Mouse (Mus musculus): ENCODE measurements around the gene Znrf3.

The Znrf3 gene

DNA sequence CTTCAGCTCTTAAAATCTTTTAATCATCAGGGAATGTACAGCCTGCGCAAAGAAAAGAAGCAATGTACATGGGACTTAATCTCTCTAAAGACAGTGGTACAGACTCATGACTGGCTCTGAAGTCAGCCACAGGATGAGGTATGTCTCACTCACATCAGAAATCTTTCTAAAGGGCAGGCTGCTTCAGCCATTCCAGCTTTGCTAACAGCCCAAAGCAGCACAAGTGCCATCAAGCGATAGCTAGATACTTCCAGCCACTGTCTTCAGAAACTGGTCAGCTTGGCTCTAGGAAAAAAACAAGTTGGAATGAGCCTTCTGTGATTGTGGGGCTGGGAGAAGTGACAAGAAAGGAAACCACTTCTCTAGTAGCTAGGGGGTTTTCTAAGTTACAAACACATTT lies 7.0 kb downstream of the Znrf3 start:
- DNase-seq (ENCODE audit: low read depth), result no peak

DNA sequence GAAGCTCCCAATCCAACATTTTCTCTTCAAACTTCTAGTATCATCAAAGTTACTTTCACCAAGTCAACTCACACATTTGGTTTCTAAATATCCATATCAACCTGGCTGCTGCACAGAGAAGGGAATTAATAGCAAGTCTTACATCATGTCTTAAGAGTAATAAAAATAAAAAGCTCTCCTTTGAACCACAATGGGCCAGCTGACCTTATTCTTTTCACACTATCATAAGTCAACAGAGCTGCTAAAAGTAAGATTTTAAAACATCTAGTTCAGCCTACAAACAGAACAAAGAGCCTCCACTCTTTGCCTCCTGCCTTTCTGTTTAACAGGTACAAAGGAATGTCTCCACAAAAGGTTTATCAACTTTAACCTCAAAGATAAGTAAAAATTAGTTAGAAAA lies 7.7 kb downstream of the Znrf3 start:
- DNase-seq (ENCODE audit: low read depth), result no peak

DNA sequence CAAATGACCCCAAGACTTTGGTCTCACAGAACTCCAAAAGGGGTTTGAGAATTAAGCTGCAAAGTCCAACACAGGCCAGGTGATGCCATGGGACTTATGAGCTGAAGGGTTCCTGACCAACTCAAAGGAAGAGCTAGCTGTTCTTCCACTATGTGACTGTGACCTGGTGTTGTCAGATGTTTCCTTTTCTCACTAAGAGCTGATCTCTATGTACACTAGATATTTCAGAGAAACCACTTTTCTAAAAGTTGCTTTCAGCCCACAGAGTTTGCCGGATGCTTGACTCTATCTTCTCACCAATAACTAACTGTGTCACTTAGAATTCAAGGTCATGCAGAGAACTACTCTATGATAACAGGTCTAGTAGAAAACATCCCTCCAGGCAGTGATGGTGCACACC lies 9.2 kb downstream of the Znrf3 start:
- DNase-seq (ENCODE audit: low read depth), result peak; percentile 60

DNA sequence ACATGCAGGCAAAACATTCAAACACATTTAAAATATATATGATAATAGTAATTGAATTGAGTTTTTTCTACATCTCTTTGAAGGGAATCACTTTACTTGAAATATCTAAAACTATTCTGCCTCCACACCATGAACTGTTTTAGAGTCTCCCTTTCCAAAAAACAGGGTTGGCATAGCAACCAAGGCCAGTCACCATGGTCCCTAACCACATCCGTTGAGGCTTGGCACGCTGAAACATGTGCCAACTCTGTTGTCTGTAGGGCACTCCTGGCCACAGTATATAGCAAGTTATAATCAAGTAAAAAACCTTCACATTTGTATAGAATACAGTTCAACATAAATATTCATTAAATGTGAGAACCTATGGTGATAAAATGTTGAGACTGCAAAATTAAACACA lies 12.3 kb downstream of the Znrf3 start:
- peak; percentile 90 for DNase-seq (ENCODE audit: low read depth)

DNA sequence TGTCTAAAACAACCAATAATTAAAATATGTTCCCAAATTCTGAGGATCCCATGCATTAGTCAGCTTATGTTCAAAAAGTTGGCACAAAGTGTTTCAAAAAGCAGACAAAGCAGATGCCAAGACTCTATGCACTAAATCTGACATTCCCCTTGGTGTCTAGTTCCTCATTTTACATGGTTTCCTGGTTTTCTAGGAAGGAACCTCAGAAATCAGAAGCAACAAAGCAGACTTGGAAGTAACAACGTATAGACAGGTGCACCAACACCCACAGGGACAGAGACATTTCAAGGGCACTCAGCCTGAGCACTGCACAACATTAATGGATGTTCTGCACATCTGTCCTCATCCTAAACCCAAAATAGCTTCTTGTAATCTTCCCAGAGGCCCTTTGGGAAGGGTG lies 13.8 kb downstream of the Znrf3 start:
- no peak for DNase-seq (ENCODE audit: low read depth)

DNA sequence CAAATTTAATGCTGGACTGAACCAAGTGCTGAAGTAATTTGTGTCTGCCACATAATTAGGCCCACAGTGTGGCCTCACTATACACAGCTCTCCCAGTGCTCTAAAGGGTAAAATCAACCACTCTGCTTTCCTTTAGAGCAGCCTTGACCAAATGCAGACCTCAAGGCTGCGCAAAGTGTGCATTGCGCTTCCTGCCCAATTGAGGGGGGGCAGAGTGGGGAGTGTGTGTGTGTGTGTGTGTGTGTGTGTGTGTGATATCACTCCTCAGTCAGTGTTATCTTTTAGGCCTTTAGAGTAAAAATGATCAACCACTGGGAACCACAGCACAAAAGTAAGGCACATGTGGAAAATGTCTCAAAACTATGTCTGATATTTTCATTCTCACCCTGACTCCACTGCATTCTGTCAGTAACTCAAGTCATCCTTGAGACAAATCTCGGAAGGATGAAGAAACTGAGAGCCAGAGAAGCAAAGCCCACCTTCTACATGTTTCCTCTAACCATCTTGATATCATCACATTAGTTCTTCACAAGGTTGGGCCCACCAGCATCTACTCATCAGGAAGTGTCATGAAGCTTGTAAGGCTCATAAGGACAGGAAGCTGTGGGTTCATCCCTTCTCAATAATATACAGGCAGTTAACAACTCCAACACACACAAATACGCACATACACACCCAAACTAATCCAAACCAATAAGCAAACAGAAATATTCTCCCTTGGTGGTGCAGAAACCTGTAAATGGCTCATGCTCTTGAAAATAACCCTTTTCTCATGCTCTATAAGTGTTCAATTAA lies 15.1 kb downstream of the Znrf3 start:
- DNase-seq (ENCODE audit: low read depth), result peak; percentile 66

DNA sequence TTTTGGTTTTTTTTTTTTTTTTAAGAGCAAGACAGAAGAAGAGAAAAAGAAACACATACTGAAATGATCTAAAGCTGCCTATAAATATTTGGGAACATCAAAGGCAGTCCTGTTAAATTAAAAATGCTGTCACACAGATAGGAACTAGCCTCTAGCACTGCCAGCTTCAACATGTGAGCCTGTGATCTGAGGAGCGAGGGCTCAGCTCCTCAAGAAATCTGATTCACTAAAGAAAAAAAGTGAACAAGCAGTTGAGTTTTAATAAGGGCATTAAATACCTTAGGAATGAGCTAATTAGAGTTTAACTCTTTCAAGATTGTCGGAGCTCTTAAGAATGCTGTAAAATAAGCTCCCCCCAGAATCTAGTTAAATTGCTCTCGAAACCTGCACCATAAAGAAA lies 17.4 kb downstream of the Znrf3 start:
- no peak for DNase-seq (ENCODE audit: low read depth)

DNA sequence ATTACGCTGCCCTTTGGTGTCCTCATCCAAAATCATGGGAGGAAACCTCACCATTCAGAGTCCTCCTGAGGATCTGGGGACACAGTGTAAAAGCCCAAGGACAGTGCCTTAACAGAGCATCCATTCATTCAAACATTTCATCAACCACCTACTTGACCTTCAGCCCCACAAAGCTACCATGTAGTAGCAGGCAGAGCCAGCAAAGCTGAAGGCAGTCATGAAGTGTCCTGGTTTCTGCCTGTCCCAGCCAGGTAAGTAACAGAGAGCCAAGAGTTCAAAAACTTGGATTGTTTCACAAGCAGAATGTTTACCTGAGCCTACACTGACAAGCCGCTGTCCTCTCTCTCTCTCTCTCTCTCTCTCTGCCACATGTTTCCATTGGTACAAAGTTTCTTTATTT lies 18.3 kb downstream of the Znrf3 start:
- DNase-seq (ENCODE audit: low read depth), result no peak

DNA sequence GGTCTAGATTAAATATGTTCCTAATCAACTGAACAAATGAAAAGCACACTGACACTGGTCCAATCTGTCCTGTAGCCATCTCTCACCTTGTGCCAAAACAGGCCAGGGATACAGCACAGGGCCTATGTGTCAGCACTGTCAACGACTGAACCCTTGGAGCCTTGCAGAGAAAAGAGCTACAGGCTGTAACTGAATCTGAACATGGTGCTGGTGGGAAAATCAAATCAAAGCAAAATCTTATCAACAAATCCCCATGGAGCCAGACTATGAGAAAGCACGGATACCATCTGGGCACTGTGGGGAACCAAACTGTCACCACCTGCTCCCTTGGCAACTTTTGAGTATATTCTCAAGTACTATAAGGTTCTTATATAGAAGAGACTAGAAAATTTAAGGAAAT lies 19.5 kb downstream of the Znrf3 start:
- no peak for DNase-seq (ENCODE audit: low read depth)

DNA sequence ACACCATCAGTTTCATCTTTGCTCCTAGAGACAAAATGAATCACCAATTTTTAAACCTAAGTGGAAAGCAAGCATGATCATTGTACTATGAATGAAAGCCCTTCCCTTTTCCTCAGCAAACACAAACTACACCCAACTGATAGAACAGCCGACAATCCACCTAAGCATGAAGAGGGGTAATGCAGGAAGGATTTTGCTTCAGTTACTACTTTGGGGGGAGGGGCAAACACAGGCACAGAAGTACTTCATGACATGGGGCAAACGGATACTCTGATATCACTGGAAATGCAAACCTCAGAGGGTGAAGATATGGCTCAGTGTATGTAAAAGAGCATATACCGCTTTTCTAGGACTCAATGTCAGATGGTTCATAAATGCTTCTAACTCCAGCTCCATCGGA lies 20.5 kb downstream of the Znrf3 start:
- peak; percentile 52 for DNase-seq (ENCODE audit: low read depth)

DNA sequence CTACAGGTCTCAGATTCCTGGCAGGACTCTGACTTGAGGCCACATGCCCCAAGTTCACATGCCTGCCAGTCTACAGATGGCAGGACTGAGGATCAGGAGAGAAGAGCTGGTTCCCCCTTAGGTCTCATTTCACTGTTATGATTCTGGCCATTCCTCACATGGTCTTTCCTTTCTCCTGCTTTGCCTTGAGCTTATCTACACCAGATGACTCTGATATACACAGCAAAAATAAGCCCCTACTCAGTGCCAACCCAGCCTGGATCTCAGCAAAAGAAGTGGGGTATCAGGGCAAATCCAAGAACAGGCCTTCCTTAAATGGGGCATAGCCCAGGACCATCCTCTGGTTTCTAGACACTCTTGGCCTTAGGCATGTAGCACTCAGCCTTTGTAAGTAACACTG lies 21.6 kb downstream of the Znrf3 start:
- DNase-seq (ENCODE audit: low read depth), result no peak

DNA sequence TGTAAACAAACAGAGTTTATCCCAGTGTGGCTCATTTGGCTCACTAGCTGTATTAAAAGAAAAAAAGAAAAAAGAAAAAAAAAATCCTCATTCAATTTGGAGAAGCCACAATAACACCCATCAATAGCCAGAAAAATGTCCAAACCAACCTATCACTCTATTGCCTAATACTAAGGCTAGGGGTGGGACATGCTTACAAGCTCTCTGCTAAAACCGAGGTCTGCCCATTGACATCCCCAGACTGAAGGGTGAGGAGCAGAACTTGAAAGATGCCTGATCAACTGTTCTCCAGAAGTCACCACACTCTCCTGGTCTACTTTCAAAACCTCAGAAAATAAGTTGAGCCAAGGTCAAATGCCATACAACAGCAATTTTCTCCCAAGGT lies 22.4 kb downstream of the Znrf3 start:
- no peak for DNase-seq (ENCODE audit: low read depth)

DNA sequence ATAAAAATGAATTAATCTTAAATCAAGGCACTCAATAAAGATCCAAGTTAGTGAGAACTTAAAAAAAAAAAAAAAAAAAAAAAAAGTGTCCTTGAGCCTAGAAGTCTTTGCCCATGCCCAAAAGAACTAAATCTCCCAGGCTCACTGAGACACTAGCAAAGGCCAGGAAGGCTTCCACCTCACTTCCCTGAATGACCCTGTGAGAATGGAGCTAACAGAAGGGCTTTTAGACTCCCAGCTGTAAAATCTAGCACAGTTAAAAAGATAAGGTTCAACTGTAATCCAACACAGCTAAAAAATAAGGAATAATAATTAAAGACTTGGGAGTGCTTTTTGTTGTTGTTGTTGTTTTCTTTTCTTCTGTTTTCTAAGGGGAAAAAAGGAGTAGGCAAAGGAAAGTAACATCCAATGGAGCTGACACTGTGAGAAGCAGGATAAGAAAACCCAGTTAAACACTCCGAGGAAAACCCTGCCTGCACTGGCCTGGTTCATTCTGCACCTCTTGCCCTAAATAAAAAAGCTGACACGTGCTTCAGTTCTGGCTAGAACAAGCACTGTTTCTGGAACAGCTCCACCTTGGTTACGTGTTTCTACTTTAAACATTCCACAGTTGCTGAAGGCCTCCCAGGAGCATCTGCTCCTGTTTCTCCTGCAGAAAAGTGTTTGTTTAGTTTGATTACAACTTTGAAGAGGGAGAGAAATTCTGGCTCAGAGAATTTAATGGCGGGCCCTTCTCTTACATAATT lies 23.0 kb downstream of the Znrf3 start:
- DNase-seq (ENCODE audit: low read depth), result no peak

DNA sequence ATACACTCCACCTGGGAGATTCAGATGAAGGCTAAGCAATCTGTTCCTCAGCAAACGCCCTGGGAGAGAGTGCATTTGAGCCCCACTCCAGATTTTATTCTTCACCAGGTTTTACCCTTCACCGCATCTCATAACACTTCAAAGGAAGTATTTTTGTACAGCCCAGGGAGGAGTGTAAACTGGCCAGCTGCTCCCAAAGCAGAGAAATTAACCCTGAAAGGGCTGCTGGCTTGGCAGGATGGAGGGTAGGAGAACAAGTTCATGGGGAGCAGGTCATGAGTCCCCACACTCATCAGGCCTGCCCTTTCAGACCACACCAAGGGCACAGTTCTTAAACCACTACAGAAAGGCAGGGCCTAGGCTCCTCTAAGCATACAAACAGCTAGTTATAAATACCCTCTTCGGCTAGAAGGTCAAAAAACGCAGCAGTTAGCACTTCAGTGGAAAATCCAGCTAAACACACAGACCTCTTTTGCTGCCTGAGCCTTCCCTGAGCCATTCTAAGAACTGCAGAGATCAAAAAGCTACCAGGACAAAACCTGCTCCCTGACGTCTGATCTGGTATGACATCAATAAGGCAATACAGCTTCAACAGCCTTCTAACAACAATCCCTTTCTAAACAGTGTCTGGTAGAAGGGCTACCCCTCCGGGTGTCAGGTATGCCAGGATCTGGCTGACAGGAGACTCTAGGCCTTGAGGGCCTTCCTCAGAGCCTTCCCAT lies 28.9 kb downstream of the Znrf3 start:
- DNase-seq (ENCODE audit: low read depth), result peak; percentile 47

DNA sequence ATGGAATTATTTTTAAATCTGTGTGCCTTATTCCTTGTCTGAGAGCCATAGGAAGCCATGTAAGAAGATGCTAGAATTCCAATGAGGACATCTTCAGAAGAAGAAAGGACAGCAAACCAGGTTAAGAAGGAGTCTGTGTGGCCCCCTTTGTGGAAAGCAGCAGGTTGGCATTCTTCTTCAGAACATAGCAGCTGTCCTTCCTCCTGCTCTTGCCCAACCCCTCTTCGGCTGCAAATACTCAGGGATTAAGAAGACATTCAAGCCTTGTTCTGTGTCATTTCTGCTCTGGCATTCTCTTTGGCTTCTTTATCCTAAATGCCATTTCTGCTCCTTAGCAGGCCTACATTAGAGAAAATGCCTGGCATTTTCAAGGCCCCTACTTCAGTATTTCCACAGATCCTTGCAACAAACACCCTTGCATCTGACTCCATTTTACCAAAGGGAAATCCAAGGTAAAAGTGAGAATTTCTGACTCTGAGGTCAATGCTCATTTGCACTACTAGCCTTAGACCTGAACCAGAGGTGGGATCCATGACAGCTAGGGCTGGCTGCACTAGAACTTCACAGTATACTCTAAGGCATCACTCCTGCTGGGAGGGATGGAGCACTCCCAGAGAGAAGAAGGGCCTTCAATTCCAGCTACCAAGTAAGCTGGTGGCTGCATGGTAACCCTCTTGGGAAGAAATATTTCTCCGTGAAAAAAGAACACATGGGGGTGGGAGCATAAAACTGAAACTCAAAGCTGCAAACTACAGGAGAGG lies 29.6 kb downstream of the Znrf3 start:
- no peak for DNase-seq (ENCODE audit: low read depth)

DNA sequence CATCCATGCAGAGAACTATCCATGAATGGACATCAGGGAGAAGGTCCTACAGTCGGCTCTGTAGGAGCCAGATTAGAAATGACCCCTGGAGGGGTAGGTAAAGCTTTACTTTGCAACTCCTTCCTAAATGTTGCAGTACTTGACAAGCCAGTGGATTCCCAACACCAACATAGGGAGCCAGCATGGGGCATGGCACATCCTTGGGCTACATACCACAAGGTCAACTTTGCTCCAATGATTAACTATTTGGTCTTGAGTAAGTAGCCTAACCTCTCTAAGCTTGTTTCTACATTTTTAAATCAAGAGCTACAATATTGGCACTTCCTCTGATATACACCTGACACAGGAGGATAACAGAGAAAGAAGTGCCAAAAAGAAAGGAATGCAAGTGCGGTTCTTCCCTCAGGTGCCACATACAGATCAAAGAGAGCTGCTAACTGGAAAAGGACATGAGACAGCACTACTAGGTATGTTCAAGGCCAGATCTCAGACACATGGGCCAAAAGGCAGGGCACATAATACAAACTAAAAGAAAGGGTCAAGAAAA lies 31.9 kb downstream of the Znrf3 start:
- no peak for DNase-seq (ENCODE audit: low read depth)

DNA sequence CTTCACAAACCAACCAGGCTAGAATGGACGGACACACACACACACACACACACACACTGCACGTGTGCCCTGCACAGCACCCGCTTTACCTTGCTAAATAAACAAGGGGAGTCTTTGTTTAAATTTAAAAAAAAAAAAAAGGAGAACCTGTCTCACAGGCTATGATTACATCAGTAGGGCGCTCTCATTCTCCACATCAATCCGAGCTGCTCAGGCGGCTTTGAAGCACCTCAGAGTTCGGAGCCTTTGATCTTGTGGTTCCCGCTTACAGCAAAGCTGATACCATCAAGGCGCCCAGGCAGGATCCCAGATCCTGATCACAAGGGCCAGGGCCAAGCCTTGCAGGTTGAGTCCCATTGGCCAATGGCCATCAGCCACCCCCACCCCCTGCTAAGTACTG lies 33.1 kb downstream of the Znrf3 start:
- peak; percentile 72 for DNase-seq (ENCODE audit: low read depth)

DNA sequence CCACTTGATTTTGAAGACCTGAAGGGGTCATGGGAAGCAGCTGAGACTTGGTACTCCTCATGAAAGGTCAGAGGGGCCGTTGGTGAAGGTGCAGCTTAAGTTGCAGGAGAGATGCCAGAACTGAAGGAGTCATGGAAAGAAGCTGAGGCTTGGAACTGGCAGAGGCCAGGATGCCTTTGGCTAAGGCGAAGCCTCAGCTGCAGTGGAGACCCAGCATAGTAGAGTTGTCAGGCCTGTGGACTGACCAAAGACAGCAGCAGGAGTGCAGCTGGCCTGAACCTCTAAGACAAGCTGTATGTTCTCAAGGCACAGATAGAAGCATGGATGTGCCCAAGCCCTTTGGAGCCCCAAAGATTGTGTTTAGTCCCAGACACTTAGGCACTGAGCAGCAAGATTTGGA lies 40.5 kb downstream of the Znrf3 start:
- no peak for DNase-seq (ENCODE audit: low read depth)

DNA sequence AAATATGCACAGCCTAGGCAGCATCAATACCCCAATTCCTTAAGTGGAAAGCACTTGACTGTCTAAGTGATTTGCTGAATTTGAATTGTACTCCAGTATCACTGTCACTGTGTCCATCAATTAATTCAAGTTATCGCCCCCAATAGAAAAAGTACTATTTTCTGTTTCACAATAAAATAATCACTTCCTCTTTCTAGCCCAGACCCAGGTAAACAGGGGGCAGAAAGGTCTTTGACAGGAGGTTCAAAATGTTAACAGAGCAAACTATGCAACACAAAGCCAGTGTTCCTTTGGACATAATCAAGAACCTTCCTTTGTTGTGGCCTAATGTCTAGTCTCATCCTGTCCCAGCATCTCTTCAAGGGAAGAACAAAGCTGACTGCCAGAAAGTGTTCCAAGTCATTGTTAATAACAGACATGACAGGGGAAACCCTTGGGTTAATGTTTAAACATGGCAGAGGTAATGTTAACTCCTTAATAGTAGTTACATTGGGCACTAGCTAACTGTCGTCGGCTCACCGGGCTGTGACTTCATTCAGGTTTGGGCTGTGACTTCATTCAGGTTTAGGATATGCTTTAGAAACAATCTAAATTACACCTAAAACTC lies 42.4 kb downstream of the Znrf3 start:
- DNase-seq (ENCODE audit: low read depth), result no peak

DNA sequence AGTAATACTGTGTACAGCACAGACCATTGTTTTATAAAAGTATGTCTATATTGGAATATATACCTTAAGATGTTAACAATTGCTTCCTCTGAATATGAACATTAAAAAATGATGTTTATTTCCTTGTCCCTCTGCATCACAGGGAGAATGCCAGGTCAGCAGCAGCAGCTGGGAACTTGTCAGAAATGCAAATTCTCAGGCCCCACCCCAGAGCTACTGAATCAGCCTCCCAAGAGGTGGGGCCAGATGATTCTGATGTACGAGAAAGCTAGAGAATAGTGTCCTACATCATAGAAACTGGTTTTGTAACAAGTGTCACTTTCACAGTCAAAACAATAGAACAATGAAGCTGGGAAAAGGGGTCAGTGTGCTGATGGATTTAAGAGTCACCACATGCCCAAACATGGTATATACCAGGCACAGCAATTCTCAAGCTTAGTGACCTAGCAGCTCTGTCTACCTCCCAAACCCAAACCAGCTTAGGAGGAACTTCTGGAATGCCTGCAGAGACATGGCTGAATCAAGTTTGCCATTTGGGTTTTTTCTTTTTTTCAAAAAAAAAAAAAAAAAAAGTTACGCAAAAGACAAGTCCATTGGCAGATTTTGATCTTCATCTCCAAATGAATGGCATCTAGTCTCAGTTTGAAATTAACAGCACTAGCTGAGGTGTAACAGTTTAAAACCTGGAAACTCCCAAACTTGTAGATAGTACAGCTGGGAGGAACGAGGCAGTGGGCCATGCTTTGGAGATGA lies 46.2 kb downstream of the Znrf3 start:
- no peak for DNase-seq (ENCODE audit: low read depth)

Data from induced T-regulatory cell, adult 2 months (primary cell).